Mouse (Mus musculus): Measurements from ENCODE around the gene P3h4.

DNA sequence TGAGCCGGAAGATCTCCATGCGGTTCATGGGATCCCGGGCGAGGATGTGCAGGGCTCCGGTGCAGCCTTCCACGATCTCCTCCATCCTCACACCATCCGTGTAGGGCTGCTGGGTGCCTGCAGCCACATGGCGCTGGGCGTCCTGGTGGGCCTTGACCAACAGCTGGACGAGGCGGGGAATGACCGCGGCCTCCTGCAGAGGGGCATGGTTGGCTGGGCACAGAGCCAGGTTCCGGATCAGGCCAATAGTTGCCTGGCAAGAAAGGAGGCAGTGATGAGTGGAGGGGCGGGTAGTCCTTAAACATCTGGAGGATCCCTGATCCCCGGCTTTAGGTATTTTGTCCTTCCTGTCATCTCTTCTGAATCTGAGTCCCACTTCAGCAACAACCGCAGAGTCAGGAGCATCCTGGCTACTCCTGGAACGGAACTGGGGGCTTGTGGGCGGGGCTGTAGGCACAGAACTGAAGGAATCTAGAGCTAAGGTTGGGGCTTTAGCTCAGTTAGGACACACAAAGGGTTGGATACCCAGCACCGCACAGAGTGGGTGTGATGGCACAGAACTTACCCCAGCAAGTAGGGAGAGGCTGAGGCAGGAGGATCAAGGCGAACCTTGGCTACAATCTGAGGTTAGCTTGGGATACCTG lies 37.8 kb downstream of the P3h4 start:
- TF ChIP-seq POLR2A (IDR thresholded peaks at IDR 0.05; ENCODE audit: insufficient read depth, low read depth, low read length) (no peak), CTCF (IDR thresholded peaks at IDR 0.05) (no peak), EP300 (IDR thresholded peaks at IDR 0.05; ENCODE audit: insufficient read depth, low read depth, low read length) (no peak)

Data from heart, adult 2 months (tissue).